Mouse (Mus musculus): Measurements from ENCODE around the gene Gna14.

- TF ChIP-seq CTCF (IDR thresholded peaks at IDR 0.05; ENCODE audit: low read depth) (no peak), EP300 (IDR thresholded peaks at IDR 0.05; ENCODE audit: low read depth) (no peak)
These were observed 5.8 kb downstream of the Gna14 start for GRCm38 (mm10) chr19:16441329-16441728.

All from liver, postnatal 0 days (tissue).